Mouse (Mus musculus): ENCODE results near the gene Gm12216.
"Not testable (repeated sequence)": the region's sequence is repeated elsewhere in the genome, so short reads cannot be mapped to it uniquely, and the experiment has no call there.

The Gm12216 gene

GRCm38 (mm10) chr11:53873909-53874704 is 15.1 kb upstream of the Gm12216 start:
- DNase-seq (ENCODE audit: low spot score in 2 of 2), result not testable (repeated sequence)

DNA sequence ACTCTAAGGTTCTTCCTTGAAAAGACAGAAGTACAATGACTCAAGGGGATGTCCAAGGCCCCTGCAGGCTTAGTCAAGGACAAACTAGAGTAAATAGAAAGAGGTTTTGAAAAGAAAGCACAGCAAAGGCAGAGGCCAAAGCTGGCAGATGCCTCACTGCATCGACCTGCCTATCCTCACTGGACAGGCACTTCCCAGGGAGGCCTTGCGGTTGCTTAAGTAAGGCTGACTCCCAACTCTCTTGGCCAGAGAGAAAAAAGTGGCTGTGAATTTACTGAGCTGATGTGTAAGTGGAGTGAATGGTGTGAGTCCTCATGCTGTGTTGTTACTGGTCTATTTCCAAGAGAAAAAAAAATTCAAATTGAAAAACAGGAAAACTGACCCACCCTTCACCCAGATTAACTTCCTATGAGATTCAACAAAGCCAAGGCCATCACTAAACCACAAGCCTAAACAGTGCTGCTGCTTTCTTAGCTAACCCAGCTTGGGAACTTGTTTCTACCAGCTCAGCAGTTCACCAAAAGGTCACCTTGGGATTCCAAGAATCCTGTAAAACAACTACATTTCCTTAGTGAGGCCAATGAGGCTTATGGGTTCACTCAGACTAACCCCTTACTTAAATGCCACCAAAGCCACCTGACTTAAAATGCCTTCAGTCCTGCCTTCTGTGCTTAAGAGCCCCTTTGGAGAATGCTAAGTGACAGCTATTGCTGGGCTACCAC is 12.9 kb upstream of the Gm12216 start:
- DNase-seq (ENCODE audit: low spot score in 2 of 2), result no peak

- no peak for DNase-seq (ENCODE audit: low spot score in 2 of 2)
Measured at GRCm38 (mm10) chr11:53869172-53869571, 10.1 kb upstream of the Gm12216 start.

GRCm38 (mm10) chr11:53868323-53868722 is 9.3 kb upstream of the Gm12216 start:
- DNase-seq (ENCODE audit: low spot score in 2 of 2), result not testable (repeated sequence)

DNA sequence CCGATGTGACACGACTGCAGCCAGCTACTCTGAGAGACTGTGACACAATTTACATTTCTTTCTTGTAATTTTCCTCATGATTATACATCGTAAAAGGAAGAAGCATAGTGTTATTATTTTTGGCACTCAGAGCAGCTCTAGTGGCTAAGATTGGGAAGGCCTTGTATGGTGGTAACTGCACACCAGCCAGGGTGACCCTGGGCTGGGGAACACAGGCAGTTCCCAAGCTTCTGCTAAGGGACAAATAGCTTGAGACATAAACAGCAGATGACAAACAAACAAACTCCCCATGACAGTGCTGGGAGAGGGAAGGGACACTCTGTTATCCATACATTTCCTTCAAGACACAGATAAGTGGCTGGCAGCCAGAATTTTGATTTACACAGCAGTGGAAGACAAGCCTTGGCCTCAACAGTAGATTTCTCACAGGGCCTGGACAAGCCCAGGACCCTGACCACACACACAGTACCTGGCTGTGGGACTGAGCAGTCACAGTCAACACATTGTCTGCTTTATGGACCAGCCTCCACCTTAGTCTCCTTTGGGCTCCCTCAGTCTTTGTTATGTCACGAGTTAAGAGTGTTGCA is 5.8 kb upstream of the Gm12216 start:
- not testable (repeated sequence) for DNase-seq (ENCODE audit: low spot score in 2 of 2)

DNA sequence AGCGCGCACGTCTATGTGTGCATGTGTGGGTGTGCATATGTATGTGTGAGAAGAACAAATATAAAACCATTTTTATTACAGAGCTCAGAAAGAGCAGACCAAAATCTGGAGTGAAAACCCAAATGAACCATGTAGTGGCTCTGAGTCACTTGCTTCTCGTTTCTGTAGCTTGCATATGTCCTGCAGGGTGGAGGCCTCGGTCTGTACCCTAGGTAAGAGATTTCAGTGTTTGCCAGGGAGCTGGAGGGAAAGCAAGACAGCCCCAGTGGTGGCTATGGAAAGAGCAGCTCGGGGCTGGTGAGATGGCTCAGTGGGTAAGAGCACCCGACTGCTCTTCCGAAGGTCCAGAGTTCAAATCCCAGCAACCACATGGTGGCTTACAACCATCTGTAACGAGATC is 1.9 kb upstream of the Gm12216 start:
- DNase-seq (ENCODE audit: low spot score in 2 of 2), result not testable (repeated sequence)

DNA sequence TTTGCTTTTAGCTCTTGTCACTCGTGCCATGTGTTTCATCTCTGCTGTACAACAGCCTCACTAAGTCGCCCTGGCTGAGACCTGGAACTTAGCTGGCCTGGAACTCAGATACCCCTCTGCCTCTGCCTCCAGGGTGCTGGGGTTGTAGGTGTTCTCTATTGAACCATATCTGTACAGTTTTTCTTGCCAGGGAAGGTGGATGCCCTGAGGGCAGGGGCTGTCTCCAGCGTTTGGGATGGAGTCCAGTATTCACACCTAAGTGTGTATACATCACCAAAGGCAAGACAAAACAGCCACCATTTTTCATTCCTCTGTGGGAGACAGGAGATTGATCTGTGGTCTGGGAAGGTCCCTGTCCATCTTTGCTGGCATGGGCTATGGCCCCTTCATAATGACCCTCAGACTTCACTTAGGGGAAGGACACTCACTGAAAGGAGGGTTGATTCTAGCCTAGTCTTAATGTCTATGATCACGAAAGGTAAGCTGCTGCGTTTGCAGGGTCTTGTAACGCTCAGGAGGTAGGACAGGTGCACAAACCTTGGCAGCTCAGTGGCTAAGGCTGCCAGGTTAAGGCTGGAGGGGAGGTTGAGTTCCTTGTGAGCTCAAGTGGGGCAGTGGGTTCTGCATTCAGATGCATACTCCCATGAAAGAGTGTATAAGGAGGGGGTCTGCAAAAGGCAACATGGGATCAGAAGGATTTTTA is 847 bp downstream of the Gm12216 start:
- DNase-seq (ENCODE audit: low spot score in 2 of 2), result no peak

DNA sequence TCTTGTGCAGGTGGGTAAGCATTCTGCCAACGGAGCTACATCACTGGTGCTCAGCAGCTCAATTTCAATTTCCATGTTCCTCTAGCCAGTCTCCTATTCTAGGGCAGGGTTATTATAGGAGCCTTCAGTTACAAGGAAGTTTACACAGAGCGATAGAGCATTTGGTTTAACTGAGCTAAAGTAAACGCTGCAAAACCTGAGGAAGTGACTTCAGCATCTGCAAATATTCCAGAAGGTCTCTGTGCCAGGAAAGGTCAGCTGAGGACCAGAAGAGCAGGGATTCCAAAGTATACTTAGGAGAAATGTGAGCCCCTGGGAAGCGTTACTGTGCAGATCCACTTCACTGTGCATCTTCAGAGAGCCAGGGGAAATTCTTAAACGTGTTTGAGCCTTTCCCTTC is 5.4 kb downstream of the Gm12216 start:
- no peak for DNase-seq (ENCODE audit: low spot score in 2 of 2)

- no peak for DNase-seq (ENCODE audit: low spot score in 2 of 2)
Measured at GRCm38 (mm10) chr11:53851795-53852194, 7.3 kb downstream of the Gm12216 start.

- DNase-seq (ENCODE audit: low spot score in 2 of 2), result peak; percentile 63 to 78
Measured at GRCm38 (mm10) chr11:53849588-53850320, 9.3 kb downstream of the Gm12216 start.

DNA sequence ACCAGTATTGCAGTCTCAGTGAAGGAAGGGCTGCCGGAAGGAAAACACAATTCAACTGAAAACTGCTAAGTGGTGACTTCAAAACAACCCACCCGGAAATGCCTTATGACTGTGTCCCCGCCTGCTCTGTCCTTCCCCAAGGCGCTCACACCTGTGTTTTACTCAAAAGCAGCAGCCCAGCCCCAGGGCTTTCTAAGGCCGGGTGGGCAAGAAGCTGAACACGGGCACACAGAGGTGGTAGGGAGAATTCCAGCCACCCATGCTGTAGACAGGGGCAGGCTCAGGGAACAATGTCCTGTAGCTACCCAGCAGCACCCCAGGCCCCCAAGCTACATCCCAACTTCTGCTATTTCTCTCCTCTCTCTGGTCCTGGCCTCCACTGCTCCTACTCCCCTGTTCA is 13.4 kb downstream of the Gm12216 start:
- DNase-seq (ENCODE audit: low spot score in 2 of 2), result no peak

GRCm38 (mm10) chr11:53843106-53843505 is 15.9 kb downstream of the Gm12216 start:
- peak in 1 of 2 experiments; percentile 49 for DNase-seq (ENCODE audit: low spot score in 2 of 2)

- peak; percentile 55 to 79 for DNase-seq (ENCODE audit: low spot score in 2 of 2)
Measured at GRCm38 (mm10) chr11:53842161-53842581, 16.9 kb downstream of the Gm12216 start.

- DNase-seq (ENCODE audit: low spot score in 2 of 2), result peak in 1 of 2 experiments; percentile 34
Measured at GRCm38 (mm10) chr11:53841514-53841913, 17.5 kb downstream of the Gm12216 start.

DNA sequence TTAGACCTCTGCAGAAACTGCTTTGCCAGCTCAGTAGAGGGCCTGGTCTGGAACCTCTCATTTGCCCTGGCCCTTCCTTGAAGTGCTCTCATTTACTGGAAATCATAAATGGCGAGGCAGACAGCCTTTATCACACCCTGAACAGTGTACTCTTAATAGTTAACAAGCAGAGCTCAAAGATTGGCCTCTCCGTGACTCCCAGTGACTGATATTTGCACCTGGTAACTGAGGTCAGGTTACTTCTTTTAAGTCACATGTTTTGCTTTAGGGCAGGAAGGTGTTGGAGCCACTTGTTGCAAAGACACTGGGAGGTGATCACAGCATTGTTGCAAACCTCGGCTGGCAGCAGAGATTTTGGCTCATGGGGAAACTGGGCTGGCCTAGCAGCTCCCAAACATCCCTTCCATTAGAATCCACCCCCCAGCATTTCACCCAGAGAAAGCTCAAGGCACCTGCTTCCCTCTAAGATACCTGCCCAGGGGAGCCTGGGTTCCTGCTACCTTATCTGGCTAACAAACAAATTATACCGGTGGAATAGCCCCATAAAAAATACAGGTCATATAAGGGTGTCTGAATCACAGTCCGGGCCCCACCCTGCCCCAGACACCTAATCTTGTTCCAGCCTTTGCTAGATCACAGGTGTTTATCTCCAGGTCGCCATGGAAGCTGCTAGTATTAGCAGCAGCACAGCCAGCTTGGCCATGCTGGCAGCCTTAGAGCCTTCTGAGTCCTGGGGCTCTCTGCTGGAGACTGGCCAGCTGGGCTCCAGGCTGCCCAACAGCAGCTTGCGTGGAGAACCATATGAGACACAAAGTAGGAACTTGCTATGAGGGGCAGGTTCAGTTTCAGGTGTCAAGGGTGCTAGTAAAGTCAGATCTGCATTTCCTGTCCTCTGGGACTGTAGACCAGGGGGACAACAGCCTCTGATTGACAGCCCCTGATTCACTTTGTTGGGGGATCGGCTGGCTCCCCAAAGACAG is 19.1 kb downstream of the Gm12216 start:
- DNase-seq (ENCODE audit: low spot score in 2 of 2), result no peak

- DNase-seq (ENCODE audit: low spot score in 2 of 2), result no peak
Measured at GRCm38 (mm10) chr11:53839147-53839546, 19.9 kb downstream of the Gm12216 start.

- DNase-seq (ENCODE audit: low spot score in 2 of 2), result no peak
Measured at GRCm38 (mm10) chr11:53837731-53838130, 21.3 kb downstream of the Gm12216 start.

DNA sequence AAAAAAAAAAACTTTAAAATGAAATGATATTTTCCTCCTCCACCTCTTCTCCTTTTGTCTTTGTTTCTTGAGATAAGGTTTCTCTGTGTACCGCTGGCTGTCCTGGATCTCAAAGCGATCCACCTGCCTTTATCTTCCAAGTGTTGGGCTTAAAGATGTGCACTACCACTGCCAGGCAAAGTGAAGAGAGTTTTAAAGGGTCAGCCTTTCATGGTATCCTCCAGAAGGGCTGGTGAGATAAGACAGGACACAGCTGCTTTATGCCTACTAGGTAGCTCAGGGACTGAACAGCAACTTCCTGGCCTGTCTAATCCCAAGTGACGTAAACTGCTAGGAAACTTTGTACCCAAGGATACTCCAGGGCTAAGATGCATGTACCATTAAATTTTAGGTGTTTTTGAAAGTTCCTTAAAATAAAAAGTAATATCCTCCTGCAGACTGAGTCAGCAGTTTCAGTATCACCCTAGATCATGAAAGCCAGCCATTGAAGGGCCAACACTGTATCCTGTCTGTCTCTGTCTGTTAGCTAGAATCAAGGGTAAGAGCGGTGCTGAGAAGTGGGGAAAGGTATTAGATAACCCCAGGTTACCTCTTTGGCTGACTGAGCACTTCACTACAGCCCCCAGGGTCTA is 23.6 kb downstream of the Gm12216 start:
- no peak for DNase-seq (ENCODE audit: low spot score in 2 of 2)

- DNase-seq (ENCODE audit: low spot score in 2 of 2), result no peak
Measured at GRCm38 (mm10) chr11:53825409-53825808, 33.6 kb downstream of the Gm12216 start.

DNA sequence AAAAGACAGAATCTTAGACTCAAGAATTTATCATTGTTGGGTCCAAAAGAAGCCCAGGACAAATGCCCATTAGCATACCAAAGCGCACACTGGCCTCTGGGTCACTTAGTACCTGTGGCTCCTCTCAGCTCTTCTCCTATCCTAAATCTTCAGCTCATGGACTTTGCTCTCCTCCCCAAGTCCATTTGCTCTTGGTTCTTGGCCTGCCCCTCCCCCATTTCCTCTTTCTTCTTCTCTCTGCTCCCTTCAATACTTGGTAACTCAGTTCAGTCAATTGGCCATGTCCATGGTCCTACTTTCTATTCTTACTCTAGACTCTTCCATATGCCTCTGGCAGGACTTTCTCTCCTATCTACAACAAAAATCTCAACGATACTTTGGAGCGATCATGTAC is 37.1 kb downstream of the Gm12216 start:
- no peak for DNase-seq (ENCODE audit: low spot score in 2 of 2)
